Mouse (Mus musculus) heart, postnatal 10 days (tissue): ENCODE results near the gene H2-D1. TPM values are rescaled to one million over a fixed set of nuclear protein-coding genes. Genes with fewer than 3 reads are reported as not detected.

Experiments used
- DNase-seq, 2 experiments: peaks; one replicate each; pipeline ENCODE4 v3.0.0; 2021
- intact Hi-C: fragments of 180-260 bp; cut with DNase I; formaldehyde crosslinking; loops from one replicate; pipeline ENCODE4 v1.15.1; 2025
- total RNA-seq, 2 experiments: library from RNA; stranded (reverse); gene quantifications; 2 replicates each; pipeline ENCODE4 v1.2.3; 2021

H2-D1 gene
- total RNA-seq, 2 experiments from 2014 or later = 67.7 to 69.9 TPM

DNA sequence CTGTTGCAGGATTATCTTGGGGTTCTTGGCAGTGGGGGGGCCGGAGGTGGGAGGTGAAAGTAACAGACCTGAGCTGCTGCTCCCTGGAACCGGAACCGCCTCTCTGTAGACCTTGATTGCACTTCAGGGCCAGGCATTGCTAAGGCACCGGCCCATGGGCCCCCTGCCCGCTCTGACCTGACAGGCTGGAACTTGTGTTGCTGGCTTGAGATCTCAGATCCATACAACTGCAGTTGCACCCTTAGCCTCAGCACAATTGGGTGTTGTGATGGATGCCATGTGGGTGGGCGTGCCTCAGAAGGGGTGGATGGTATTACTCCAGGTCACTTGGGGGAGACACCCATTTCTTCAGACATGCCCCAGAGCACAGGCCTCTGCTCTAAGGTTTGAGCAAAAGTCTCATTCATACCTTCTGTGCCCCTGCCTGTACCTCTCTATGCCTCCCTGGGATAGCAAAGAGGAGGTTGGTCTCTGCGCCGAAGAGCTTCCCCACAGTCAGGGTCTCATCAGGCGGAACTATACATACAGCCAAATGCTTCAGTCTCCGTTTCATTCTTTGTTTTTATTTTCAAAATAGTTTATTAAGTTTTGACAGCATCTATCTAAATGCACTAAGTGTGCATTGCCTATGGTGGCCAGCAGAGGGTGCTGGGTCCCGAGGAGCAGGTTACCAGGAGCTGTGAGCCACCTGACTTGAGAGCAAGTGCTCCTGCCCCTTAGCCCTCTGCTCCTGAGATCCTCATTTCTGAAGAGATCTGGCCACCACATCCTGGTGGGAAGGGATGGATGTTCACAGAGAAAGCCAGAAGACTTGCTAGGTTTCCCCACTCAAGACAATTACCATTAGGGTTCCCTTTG, 8.1 kb upstream of the H2-D1 start:
- peak in 1 of 2 experiments; percentile 74 for DNase-seq

DNA sequence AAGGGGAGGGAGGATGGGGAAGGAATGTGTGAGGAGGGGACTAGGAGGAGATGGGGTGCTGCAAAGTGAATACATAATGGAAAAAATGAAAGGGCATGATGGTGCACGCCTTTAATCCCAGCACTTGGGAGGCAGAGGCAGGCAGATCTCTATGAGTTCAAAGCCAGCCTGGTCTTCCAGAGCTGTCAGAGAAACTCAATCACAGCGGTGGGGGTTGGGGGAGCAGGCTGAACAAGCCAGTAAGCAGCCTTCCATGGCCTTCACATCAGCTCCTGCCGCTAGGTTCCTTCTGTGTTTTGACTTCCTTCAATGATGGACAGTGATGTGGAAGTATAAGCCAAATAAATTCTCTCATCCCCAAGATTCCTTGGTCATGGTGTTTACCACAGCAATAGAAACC, 7.2 kb upstream of the H2-D1 start:
- DNase-seq = no peak
- intact Hi-C loops = no loop called here

More for the DNA sequence above, 8.1 kb upstream of the H2-D1 start:
- intact Hi-C loops = no loop called here

DNA sequence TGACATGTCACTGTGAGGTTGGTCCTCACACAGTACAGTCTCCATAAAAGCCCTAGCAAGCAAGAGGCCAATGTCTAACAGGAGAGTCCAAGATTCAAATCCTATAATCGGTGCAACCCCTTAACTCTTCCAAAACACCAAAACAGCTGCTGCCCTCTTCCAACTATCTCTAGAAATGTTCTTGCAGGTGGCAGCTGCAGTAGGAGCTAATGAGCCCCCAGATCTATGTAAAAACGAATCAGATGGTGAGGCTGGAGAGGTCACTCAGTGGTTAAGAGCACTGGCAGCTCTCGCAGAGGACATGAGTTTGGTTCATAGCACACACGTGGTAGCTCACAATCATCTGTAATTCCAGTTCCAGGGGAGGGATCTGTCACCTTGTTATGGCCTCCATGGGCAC, 6.8 kb upstream of the H2-D1 start:
- intact Hi-C loops = no loop called here
- no peak for DNase-seq

DNA sequence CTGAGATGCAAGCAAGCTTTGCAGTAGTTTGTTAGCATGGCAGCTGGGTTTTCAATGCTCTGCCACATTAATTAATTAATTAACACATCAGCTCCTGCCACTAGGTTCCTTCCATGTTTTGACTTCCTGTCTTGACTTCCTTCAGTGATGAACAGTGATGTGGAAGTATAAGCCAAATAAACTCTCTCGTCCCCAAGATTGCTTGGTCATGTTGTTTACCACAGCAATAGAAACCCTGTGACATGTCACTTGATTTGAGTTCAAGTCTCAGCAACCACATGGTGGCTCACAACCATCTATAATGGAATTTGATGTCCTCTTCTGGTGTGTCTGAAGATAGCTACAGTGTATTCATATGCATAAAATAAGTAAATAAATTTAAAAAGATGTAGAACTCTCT, 5.2 kb upstream of the H2-D1 start:
- intact Hi-C loops = no loop called here
- DNase-seq = no peak

DNA sequence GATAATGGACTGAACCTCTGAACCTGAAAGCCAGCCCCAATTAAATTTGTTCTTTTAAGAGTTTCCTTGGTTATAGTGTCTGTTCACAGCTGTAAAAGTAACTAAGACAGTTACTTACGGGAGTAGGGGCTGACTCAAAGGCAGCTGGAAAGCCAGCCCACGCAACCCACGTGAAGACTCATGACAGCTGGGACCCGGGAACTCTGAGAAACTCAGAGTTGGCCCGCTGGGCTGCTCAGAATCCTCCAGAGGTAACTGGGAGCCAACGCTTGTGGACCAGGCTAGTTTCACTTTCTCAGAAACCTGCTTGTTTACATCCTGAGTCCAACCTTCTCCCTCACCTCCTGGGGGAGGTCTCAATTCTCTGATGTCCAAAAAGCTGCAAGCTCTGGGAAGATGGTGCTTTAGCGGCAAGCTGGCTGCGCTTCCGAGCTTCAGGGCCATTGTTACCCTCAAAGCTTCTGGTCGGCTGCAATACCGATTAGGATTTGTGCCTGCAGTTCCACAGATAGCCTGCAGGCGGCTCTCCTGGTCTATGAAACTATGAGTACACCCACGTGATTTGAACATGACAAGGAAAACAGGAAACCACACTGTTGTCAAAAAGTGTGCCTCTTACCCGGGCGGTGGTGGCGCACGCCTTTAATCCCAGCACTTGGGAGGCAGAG, 4.6 kb upstream of the H2-D1 start:
- DNase-seq = peak; percentile 94 to 97
- intact Hi-C loops = loop anchor here (1.0 kb wide), 2 partner anchors 16 to 44 kb away; no protein-coding TSS in a partner anchor

DNA sequence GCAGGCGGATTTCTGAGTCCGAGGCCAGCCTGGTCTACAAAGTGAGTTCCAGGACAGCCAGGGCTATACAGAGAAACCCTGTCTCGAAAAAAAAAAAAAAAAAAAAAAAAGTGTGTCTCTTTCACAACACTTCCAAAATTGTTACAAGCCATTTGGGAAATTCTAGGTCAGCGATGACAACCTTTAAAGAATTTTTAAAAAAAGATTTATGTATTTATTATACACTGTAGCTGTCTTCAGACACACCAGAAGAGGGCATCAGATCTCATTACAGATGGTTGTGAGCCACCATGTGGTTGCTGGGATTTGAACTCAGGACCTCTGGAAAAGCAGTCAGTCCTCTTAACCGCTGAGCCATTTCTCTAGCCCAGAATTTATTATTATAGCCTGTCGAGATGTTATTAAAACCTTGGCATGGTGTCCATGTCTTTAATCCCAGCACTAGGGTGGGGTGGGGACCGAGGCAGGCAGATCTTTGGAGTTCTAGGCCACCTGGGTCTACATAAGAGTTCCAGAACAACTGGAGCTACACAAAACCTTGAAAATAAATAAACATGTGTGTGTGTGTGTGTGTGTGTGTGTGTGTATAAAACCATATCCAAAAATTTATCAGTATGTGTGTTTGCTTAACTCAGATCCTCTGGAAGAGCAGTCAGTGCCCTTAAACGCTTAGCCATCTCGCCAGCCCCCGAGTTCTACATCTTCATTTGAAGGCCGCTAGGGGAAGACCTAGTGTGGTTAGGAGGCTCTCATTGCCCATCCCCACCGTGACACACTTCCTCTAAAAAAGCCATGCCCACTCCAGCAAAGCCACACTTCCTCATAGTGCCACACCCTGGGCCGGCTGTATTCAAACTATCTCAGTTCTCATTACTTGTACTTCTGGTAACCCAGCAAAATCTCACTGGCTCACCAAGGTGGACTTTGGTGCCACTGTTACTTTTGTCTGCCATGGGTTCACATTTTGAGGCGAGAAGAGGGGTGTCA, 3.7 kb upstream of the H2-D1 start:
- intact Hi-C loops = loop anchor here (1.0 kb wide), 2 partner anchors 16 to 44 kb away; no protein-coding TSS in a partner anchor
- peak in 1 of 2 experiments; percentile 62 for DNase-seq

DNA sequence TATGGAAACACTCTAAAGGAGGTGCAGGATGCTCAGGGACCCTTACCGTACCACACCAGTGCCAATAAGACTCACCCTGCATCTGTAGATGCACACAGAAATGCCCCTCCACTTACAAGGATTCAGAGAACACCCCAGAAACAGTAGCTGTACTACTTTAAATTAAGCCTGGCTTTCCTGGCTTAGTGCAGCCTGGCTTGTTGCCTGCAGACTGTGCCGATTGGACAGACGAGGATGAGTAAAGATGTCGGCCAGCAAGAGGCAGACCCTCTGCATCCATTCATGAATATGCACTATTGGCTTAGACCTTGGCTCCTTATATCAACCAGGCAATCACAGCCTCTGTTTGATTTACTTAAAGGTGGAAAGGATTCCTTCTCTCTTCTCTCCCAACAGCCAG, 2.9 kb upstream of the H2-D1 start:
- intact Hi-C loops = no loop called here
- no peak for DNase-seq

DNA sequence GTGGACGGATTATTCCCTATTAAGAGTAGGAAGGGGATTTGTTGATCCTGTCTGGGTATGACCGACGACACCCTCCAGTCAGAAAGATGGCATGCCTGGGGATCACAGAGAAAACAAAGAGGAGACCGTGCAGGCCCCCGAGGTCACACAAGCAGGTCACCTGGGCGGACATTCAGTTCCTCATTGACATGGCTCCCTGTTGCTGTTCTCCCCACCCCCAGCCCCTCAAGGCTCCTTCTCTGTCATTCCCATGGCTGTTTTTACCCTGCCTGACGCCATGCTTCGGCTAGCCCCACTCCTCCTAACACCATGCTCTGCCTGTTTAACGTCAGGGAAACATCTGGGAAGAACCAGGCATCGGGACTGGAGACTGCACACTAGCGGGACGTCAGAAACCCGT, 879 bp upstream of the H2-D1 start:
- no peak for DNase-seq
- intact Hi-C loops = no loop called here

DNA sequence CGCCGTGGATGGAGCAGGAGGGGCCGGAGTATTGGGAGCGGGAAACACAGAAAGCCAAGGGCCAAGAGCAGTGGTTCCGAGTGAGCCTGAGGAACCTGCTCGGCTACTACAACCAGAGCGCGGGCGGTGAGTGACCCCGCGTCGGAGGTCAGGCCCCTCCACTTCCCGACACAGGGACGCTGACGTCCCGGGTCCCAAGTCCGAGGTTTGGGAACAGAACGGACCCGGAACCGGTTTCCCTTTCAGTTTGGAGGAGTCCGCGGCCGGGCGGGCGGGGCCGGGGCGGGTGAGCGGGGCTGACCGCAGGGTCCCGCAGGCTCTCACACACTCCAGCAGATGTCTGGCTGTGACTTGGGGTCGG, 973 bp downstream of the H2-D1 start:
- no peak for DNase-seq
- intact Hi-C loops = no loop called here

DNA sequence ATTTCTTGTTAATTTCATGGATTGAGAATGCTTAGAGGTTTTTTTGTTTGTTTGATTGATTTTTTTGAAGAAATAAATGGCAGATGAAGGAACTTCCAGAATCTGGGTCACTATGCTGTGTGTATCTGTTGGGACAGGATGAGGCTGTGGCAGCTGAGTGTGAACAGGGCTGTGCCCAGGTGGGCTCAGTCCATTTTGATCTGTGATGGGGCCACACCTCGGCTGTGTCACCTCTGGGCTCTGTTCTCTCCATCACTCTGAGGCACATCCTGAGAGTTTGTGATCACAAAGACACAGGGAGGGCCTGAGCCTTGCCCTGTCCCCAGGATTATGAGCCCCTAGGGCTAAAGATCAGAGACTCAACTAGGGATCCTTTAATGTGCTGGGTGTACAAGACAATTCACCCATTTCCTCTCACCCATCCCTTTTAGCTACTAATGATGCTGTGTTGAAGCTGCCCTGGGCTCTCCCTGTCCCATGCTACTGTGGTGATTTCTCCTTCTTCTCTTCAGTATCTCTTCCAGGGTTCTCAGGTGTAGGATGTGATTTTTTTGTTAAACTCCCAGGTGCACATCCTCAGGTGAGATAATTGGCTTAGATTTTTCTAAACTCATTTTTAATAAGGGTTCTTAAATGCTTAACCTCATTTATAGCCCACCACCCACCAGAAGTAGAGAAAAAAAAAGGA, 5.0 kb downstream of the H2-D1 start:
- intact Hi-C loops = loop anchor here (2.0 kb wide), 1 partner anchor 35 kb away; no protein-coding TSS in a partner anchor
- DNase-seq = no peak

DNA sequence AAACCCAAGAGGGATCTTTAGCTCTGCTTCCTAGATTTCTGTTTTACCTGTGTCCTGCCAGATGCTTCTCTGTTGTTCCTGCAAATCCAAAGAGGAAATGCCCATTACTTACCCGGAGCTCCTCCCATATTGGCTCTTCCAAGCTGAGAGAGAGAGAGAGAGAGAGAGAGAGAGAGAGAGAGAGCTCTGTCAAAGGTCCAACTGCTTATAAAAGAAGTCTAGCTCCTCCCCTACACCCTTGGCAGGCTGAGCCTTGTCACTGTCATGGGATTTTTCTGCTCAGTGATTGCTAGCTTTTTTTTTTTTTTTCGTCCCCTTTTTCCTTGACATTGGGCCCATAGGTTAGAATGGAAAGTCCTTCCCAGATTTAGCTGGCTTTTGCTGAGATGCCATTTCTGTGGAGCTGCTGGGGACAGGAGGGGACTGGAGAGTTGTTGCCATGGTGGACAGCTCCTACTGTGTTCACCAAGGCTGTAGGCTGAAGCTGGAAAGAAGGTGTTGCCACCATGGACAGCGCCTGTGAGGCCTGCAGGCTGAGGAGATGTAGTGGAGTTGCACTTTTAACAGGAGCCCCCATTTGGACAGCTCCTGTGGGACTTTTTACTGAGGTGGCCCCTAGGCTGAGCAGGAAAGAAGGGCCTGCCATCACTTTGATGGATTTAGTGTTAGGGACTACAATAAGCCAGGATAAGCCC, 7.3 kb downstream of the H2-D1 start:
- DNase-seq = peak; percentile 74 to 80
- intact Hi-C loops = loop anchor here (2.0 kb wide), 1 partner anchor 33 kb away; no protein-coding TSS in a partner anchor

DNA sequence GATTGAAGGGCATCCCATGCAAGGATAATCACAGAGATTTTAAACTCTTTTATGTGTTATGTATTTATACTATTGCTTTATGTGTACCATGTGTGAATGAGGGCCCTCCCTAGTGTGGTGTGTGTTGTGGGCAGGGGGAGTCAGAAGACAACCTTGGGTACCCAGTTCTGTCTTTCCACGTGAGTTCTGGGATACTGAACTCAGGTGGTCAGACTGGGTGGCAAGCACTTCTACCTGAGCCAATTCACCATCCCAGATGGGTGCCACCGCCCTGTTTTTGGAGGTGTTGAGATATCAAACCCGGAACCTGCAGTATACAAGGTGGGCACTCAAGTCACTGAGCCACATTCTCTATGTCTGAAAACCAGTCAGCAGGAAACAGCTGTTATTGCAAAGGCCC, 9.7 kb downstream of the H2-D1 start:
- DNase-seq = no peak
- intact Hi-C loops = loop anchor here (1.0 kb wide), 1 partner anchor 27 kb away; no protein-coding TSS in a partner anchor

DNA sequence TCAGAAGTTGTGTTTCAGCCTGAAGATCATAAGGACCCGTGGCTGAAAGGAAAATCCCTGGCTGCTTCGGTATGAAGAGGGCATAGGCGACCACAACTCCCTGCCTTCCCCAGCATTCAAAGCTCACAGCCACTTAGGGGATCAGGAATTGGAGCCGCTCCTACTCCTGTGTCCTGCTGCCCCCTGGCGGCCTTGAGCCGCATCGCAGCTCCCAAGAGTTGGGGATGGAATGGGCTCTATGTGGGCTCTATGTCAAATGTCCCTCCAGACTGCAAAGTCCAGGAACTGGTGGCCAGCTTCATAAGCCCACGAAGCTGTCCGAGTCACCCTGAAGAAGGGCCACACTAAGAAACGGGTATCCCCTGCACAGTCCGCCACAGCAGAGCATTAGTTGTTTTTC, 12.2 kb downstream of the H2-D1 start:
- DNase-seq = peak; percentile 86 to 93
- intact Hi-C loops = loop anchor here (1.0 kb wide), 1 partner anchor 16 kb away; no protein-coding TSS in a partner anchor

DNA sequence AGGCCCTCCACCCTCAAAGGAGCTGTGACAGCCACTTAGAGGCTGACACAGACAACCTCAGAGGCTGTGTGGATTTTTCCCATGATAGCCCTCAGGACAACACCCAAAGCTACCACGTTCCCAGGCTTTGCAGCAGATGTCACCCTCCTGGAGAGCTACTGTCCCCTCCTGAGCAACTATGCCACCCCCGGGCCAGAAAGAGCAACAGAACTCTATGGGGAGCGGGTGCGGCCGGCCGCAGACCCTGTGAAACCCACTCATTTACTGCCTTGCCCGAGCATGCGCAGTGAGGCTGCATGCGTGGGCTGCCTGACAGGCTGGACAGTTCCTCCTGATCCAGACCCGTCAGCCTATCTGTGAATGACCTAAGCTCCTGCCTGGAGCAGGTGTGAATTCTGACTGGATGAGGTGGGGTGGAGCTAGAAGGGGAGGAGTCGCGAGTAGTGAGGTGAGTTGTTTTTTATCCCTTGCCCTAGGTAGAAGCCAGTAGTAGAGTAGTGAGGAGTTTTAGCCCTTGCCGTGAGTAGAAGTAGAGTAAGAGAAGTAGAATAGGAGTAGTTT, 13.9 kb downstream of the H2-D1 start:
- DNase-seq = no peak
- intact Hi-C loops = no loop called here

DNA sequence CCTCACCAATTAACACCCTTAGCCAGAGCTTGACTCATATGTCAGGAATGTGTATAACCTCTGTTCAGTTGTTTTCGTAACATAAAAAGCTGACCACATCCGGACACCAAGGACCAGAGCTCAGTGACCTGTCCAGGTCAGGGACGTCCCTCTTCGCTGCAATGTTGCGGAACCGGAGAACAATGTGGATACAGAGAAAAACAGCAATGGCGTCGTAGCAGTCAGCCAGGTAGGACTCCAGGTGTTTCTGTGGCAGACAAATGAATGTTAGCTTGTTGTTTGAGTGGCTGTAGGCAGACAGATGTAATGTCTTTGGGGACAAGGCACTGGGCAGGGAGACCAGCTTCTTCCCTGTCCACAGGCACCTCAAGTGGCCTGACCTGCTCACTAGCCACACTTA, 15.5 kb downstream of the H2-D1 start:
- no peak for DNase-seq
- intact Hi-C loops = no loop called here

DNA sequence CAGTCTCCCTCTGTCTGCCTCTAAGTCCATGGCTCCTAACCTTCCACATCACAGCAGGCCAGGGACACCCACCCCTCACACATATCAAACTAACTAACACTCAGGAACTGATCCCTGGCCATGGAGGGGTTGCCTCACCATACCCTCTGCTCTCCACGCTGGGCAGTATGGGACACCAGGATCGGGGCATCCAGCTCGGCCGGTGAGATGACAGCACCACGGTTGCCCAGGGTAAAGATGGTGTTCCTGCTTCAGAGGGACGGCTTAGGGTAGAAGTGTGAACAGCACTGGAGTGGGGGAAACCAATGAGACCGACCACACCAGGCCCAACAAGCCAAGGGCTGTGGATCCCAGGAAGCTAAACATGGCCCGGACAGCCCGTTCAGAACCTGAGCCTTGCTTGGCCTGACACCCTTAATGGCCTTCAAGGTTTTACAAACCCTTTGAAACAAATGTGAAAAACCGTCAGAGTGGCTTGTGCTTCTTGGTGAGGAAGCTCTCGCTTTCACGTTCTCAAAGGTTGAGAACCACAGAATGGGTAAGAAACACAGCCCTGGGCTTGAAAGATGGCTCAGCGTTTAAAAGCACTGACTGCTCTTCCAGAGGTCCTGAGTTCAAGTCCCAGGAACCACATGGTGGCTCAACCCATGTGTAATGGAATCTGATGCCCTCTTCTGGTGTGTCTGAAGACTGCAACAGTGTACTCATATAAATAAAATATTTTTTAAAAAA, 16.6 kb downstream of the H2-D1 start:
- intact Hi-C loops = no loop called here
- no peak for DNase-seq

DNA sequence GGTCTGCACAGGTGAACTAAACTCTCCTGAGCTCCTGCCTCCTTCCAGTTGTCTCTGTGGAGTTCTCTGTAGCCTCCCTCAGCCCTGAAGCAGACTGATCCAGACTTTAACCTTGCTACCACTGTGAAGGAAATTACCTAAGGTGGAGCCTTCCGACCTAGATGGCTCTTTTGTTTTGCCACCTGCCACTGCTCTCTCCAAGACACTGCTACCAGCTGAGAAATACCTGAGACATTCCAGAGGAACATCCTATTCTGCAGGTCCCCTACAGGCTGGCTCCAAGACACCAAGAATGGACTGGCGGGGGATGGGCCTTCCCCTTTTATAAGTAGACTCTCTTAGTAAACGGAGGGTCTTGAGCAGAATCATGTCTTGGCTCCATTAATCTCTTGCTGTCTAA, 17.7 kb downstream of the H2-D1 start:
- intact Hi-C loops = no loop called here
- DNase-seq = no peak

DNA sequence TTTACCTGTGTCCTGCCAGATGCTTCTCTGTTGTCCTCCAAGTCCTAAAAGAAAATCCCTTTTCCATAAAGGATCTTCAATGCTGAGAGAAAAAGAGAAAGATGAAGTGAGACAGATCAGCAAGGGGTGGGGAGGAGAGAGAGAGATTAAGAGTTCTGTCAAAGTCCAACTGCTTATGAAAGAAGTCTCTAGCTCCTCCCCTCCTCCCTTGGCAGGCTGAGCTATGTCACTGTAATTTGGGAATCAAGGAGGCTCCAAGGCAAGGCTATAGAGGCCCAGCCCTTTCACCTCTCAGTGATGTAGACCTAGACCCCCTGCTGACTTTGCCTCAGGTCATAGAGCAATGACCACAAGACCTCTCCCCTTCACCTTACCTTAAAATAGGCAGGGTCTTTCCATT, 22.9 kb downstream of the H2-D1 start:
- no peak for DNase-seq
- intact Hi-C loops = no loop called here
